Mouse (Mus musculus) liver, embryonic 14.5 days (tissue): ENCODE results near the gene Rad54l2. TPM values are rescaled to one million over a fixed set of nuclear protein-coding genes. Genes with fewer than 3 reads are reported as not detected.

Experiments
- ATAC-seq: fragments of 200-750 bp; cut with Nextera tagmentation; 2 replicates; pipeline ENCODE4 v1.8.0; 2017; ENCODE audit warnings: moderate number of reproducible peaks, mild to moderate bottlenecking, moderate library complexity; ENCODE audit not compliant: insufficient read depth
- DNase-seq, 3 experiments: peaks; one replicate each; pipeline ENCODE4 v3.0.0-alpha.2; 2012 to 2013; ENCODE audit warnings: low read depth in 3 of 3, low spot score in 3 of 3
- H3K27ac ChIP-seq: fragments of 300-500 bp; sonication (generic); 2 replicates; pipeline ENCODE4 v1.5.1; 2014; ENCODE audit warnings: moderate library complexity, mild to moderate bottlenecking, control low read depth, inconsistent platforms
- H3K27me3 ChIP-seq: fragments of 300-500 bp; sonication (generic); 2 replicates; pipeline ENCODE4 v1.6.1; 2014; ENCODE audit warnings: mild to moderate bottlenecking, low read length, moderate library complexity; ENCODE audit not compliant: control insufficient read depth, insufficient read depth
- H3K36me3 ChIP-seq: fragments of 300-500 bp; sonication (generic); replicated peaks from 2 replicates; pipeline ENCODE4 v1.6.1; 2014; ENCODE audit warnings: low read depth; ENCODE audit not compliant: control insufficient read depth, insufficient read depth
- H3K4me1 ChIP-seq, 2 experiments: fragments of 200-500 bp in 1 of 2; fragments of 300-500 bp in 1 of 2; sonication (generic) in 1 of 2; replicated peaks; 2 replicates each; pipeline ENCODE4 v1.6.1; 2012 to 2014; ENCODE audit warnings: antibody characterized with exemption in 1 of 2, inconsistent platforms in 1 of 2, low read length in 1 of 2; ENCODE audit not compliant: control insufficient read depth in 2 of 2, insufficient read depth in 2 of 2
- H3K4me2 ChIP-seq: fragments of 300-500 bp; sonication (generic); 2 replicates; pipeline ENCODE4 v1.6.1; 2014; ENCODE audit warnings: low read depth, mild to moderate bottlenecking, control low read depth, moderate library complexity
- H3K4me3 ChIP-seq, 2 experiments: fragments of 200-500 bp in 1 of 2; fragments of 300-500 bp in 1 of 2; sonication (generic) in 1 of 2; 2 replicates each; pipeline ENCODE4 v1.5.1; 2012 to 2014; ENCODE audit warnings: low read depth in 2 of 2, low read length in 2 of 2, mild to moderate bottlenecking in 2 of 2, control low read depth in 1 of 2, inconsistent platforms in 1 of 2, moderate library complexity in 1 of 2; ENCODE audit not compliant: insufficient read depth in 1 of 2
- H3K9ac ChIP-seq: fragments of 300-500 bp; sonication (generic); replicated peaks from 2 replicates; pipeline ENCODE4 v1.6.1; 2014; ENCODE audit warnings: mild to moderate bottlenecking, control low read depth, moderate library complexity
- H3K9me3 ChIP-seq: fragments of 300-500 bp; sonication (generic); 2 replicates; pipeline ENCODE4 v1.6.1; 2016; ENCODE audit warnings: low read length, mixed read lengths; ENCODE audit not compliant: control insufficient read depth
- CTCF ChIP-seq: IDR thresholded peaks from 2 replicates; pipeline ENCODE4 v1.5.1; 2016; ENCODE audit warnings: antibody characterized with exemption, low read depth, control low read depth
- EP300 ChIP-seq: IDR thresholded peaks from 2 replicates; pipeline ENCODE4 v1.6.1; 2016; ENCODE audit warnings: antibody characterized with exemption, low read depth
- WGBS: fragments of 180-500 bp; shearing (Covaris S2); extraction: QIAGEN DNeasy Blood & Tissue Kit; methylation state at CpG from one replicate; pipeline ENCODE4 v1.1.7; 2014; ENCODE audit not compliant: insufficient replicate concordance; 5-methylcytosine and 5-hydroxymethylcytosine counted together
- polyA plus RNA-seq, 2 experiments: library from polyadenylated mRNA; depleted of rRNA in 1 of 2; stranded (reverse) in 1 of 2; unstranded in 1 of 2; fragments of >200 nt; fragmentation: Nextera tagmentation in 1 of 2; extraction: Ambion mirVana in 1 of 2; gene quantifications; 2 replicates each; pipeline versions ENCODE4 v1.2.1 to v1.2.3; 2012 to 2014

Rad54l2 gene
- polyA plus RNA-seq, 2 experiments: 0.96 to 2.4 TPM

DNA sequence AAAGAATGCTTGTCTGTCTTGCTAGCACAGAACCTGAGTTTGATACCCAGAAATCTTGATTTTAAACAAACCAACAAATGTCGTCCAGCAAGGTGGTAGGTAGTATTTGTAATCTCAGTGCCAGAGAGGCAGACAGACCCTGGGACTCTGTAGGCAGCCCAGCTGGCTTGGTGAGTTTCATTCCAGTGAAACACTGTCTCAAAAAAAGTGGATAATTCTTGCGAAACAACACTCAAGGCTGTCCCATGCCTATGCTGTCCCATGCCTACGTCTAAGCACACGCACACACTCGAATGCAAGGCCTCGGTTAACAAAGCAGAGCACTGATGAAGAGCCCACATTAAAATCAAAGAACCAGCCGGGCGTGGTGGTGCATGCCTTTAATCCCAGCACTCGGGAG lies 32.6 kb downstream of the Rad54l2 start:
- no peak for DNase-seq
- TF ChIP-seq EP300 (no peak), CTCF (no peak)
- Histone ChIP-seq H3K9me3 (no peaks in the 10 kb centered on the region), H3K36me3 (no peaks in the 10 kb centered on the region), H3K4me1 (no peaks in the 10 kb centered on the region), H3K4me3 (no peak overlapping the region), H3K27ac (no peak overlapping the region), H3K9ac (no peak overlapping the region), H3K4me2 (no peak overlapping the region), H3K27me3 (no peaks in the 10 kb centered on the region)
- no peak for ATAC-seq
- 75% methylated on average over 9 of the region's 9 CpGs for whole genome bisulfite sequencing

DNA sequence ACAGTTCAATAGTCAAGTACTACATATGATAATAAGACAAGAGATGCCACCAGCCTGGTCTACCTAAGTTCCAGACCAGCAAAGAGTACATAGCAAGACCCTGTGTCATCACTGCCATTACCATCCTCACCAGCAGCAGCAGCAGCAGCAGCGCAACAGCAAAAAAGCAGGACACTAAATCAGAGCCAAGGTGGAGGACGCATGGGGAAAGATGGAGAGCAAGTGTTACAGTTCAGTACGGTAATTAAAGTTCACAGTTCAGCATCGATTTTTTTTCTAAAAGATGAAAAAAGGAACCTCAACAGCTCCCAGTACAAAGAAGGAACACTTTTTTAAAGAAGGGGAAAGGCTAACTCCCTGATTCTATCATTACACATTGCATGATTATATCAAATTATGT lies 33.2 kb downstream of the Rad54l2 start:
- no peaks in the 10 kb centered on the region for H3K36me3 ChIP-seq
- WGBS: 72% methylated on average over 4 of the region's 4 CpGs
- ATAC-seq (no peak), DNase-seq (no peak)
- TF ChIP-seq CTCF: no peak
- no peak for TF ChIP-seq EP300
- H3K27ac ChIP-seq: no peak overlapping the region
- H3K4me1 ChIP-seq: no peaks in the 10 kb centered on the region
- no peaks in the 10 kb centered on the region for H3K27me3 ChIP-seq
- H3K4me3 ChIP-seq: no peak overlapping the region
- no peak overlapping the region for H3K4me2 ChIP-seq
- H3K9me3 ChIP-seq: no peaks in the 10 kb centered on the region
- no peak overlapping the region for H3K9ac ChIP-seq

DNA sequence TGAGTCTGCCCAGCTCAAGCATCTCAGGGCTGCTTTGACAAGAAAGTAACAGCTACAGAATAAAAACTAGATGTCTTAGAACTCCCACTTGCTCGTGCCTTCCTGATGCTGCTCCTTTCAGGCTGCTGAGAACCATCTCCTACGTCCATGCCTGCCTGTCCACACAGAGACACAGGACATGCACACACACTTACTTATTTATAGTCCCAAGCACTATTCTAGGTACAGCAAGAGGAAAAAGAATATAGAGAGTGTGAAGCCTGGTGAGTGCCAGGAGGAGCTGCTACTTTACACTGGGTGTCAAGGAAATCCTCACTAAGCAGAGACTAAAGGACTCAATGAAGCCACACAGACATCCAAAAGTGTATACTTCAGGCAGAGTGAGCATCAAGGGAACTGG lies 34.7 kb downstream of the Rad54l2 start:
- H3K27me3 ChIP-seq: no peaks in the 10 kb centered on the region
- ATAC-seq (no peak), DNase-seq (no peak)
- H3K36me3 ChIP-seq: no peaks in the 10 kb centered on the region
- H3K9me3 ChIP-seq: no peaks in the 10 kb centered on the region
- no peak overlapping the region for H3K9ac ChIP-seq
- H3K4me1 ChIP-seq: no peaks in the 10 kb centered on the region
- no peak overlapping the region for H3K4me2 ChIP-seq
- WGBS: 74% methylated on average over 2 of the region's 2 CpGs
- TF ChIP-seq CTCF: no peak
- no peak for TF ChIP-seq EP300
- no peak overlapping the region for H3K4me3 ChIP-seq
- no peak overlapping the region for H3K27ac ChIP-seq

- Histone ChIP-seq H3K27me3 (no peaks in the 10 kb centered on the region), H3K36me3 (no peaks in the 10 kb centered on the region), H3K9me3 (no peaks in the 10 kb centered on the region), H3K4me3 (no peak overlapping the region), H3K27ac (no peak overlapping the region), H3K9ac (no peak overlapping the region), H3K4me2 (no peak overlapping the region), H3K4me1 (no peaks in the 10 kb centered on the region)
- TF ChIP-seq CTCF (no peak), EP300 (no peak)
- DNase-seq (no peak), ATAC-seq (no peak)
- WGBS: 81% methylated on average over 5 of the region's 5 CpGs
Observed at GRCm38 (mm10) chr9:106752135-106752534, 36.9 kb downstream of the Rad54l2 start.

DNA sequence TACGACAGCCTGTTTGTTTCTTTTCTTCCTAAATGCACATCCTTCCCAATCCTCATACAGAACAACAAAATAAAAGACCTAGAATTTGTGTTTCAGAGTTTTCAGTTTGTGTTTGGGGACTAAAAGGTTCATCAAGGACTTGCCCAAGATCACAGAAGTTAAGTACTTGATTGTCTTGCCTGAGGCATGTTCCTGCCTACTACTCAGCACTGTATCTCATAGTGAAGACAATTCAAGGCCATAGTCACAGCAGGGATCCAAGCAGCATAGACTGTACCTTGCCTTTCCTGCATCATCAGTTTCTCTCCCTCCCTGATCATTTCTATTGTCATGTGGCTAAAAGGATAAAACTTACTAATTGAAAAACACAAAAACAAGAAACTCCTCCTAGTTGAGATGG lies 49.0 kb downstream of the Rad54l2 start:
- no peak overlapping the region for H3K4me3 ChIP-seq
- no peak overlapping the region for H3K27ac ChIP-seq
- no peaks in the 10 kb centered on the region for H3K9me3 ChIP-seq
- no peak for DNase-seq
- H3K27me3 ChIP-seq: no peaks in the 10 kb centered on the region
- no peak overlapping the region for H3K9ac ChIP-seq
- no peaks in the 10 kb centered on the region for H3K4me1 ChIP-seq
- H3K36me3 ChIP-seq: no peaks in the 10 kb centered on the region
- ATAC-seq: no peak
- WGBS: 38% methylated on average over 1 of the region's 1 CpGs
- H3K4me2 ChIP-seq: no peak overlapping the region
- TF ChIP-seq CTCF: no peak
- TF ChIP-seq EP300: no peak
